Mouse (Mus musculus): ENCODE data around the gene Trappc1. TPM values are rescaled to one million over a fixed set of nuclear protein-coding genes. Genes with fewer than 3 reads are reported as not detected.

Trappc1 gene
- polyA plus RNA-seq, 1 experiment from 2014 or later = 179 TPM

Other genes with a start within 250 kb of the Trappc1 start
- 51.3 and 57.6 TPM in 2 replicates for gene Vamp2, start 235.5 kb upstream of the Trappc1 start, polyA plus RNA-seq (2016; fragmentation: Nextera tagmentation; extraction: Ambion mirVana)
- 7.3 and 9.0 TPM in 2 replicates for gene Per1, start 228.8 kb upstream of the Trappc1 start, polyA plus RNA-seq (2016; fragmentation: Nextera tagmentation; extraction: Ambion mirVana)
- gene Hes7, start 203.6 kb upstream of the Trappc1 start, polyA plus RNA-seq (2016; fragmentation: Nextera tagmentation; extraction: Ambion mirVana) = 0.16 and 0.17 TPM in 2 replicates
- 0.11 and 0.16 TPM in 2 replicates for gene 9130213A22Rik, start 201.4 kb upstream of the Trappc1 start, polyA plus RNA-seq (2016; fragmentation: Nextera tagmentation; extraction: Ambion mirVana)
- 0.26 and 0.28 TPM in 2 replicates for gene Aloxe3, start 198.1 kb upstream of the Trappc1 start, polyA plus RNA-seq (2016; fragmentation: Nextera tagmentation; extraction: Ambion mirVana)
- 0.05 TPM in 1 of 2 replicates, not detected in the other for gene Alox12b, start 167.0 kb upstream of the Trappc1 start, polyA plus RNA-seq (2016; fragmentation: Nextera tagmentation; extraction: Ambion mirVana)
- 0.10 TPM in 1 of 2 replicates, not detected in the other for gene Alox8, start 126.1 kb upstream of the Trappc1 start, polyA plus RNA-seq (2016; fragmentation: Nextera tagmentation; extraction: Ambion mirVana)
- gene Gucy2e, start 86.9 kb upstream of the Trappc1 start, polyA plus RNA-seq (2016; fragmentation: Nextera tagmentation; extraction: Ambion mirVana) = 0.04 and 0.06 TPM in 2 replicates
- gene Cntrob, start 205 bp upstream of the Trappc1 start, polyA plus RNA-seq (2016; fragmentation: Nextera tagmentation; extraction: Ambion mirVana) = 37.7 and 44.2 TPM in 2 replicates
- 1.1 and 1.2 TPM in 2 replicates for gene Kcnab3, start 2.3 kb downstream of the Trappc1 start, polyA plus RNA-seq (2016; fragmentation: Nextera tagmentation; extraction: Ambion mirVana)
- 17.0 and 19.7 TPM in 2 replicates for gene Rnf227, start 16.5 kb downstream of the Trappc1 start, polyA plus RNA-seq (2016; fragmentation: Nextera tagmentation; extraction: Ambion mirVana)
- 40.7 and 44.9 TPM in 2 replicates for gene Chd3, start 45.4 kb downstream of the Trappc1 start, polyA plus RNA-seq (2016; fragmentation: Nextera tagmentation; extraction: Ambion mirVana)
- gene Naa38, start 71.5 kb downstream of the Trappc1 start, polyA plus RNA-seq (2016; fragmentation: Nextera tagmentation; extraction: Ambion mirVana) = 131 and 136 TPM in 2 replicates
- 47.3 and 54.6 TPM in 2 replicates for gene Cyb5d1, start 71.7 kb downstream of the Trappc1 start, polyA plus RNA-seq (2016; fragmentation: Nextera tagmentation; extraction: Ambion mirVana)
- 23.3 and 23.4 TPM in 2 replicates for gene Tmem88, start 74.3 kb downstream of the Trappc1 start, polyA plus RNA-seq (2016; fragmentation: Nextera tagmentation; extraction: Ambion mirVana)
- gene Kdm6b, start 89.7 kb downstream of the Trappc1 start, polyA plus RNA-seq (2016; fragmentation: Nextera tagmentation; extraction: Ambion mirVana) = 31.7 TPM in 2 replicates
- 1.5 TPM in 2 replicates for gene Dnah2, start 225.1 kb downstream of the Trappc1 start, polyA plus RNA-seq (2016; fragmentation: Nextera tagmentation; extraction: Ambion mirVana)
- gene Efnb3, start 236.2 kb downstream of the Trappc1 start, polyA plus RNA-seq (2016; fragmentation: Nextera tagmentation; extraction: Ambion mirVana) = 27.9 and 28.7 TPM in 2 replicates